Mouse (Mus musculus): ENCODE data around the gene Syt16.
A peak's percentile ranks its signal among the peaks of the same experiment; 100 is the strongest.

Gene Syt16

GRCm38 (mm10) chr12:74236191-74236590 is 238.7 kb downstream of the Syt16 start:
- DNase-seq, result no peak

- DNase-seq, result peak; percentile 52
These were observed 240.6 kb downstream of the Syt16 start for GRCm38 (mm10) chr12:74238056-74238455.

GRCm38 (mm10) chr12:74238806-74239205 is 241.3 kb downstream of the Syt16 start:
- DNase-seq, result no peak

- DNase-seq, result no peak
These were observed 267.4 kb downstream of the Syt16 start for GRCm38 (mm10) chr12:74264846-74265245.

GRCm38 (mm10) chr12:74267049-74267448 is 269.6 kb downstream of the Syt16 start:
- no peak for DNase-seq

GRCm38 (mm10) chr12:74268644-74269285 is 271.3 kb downstream of the Syt16 start:
- no peak for DNase-seq

GRCm38 (mm10) chr12:74272545-74272944 is 275.1 kb downstream of the Syt16 start:
- no peak for DNase-seq

- no peak for DNase-seq
These were observed 279.8 kb downstream of the Syt16 start for GRCm38 (mm10) chr12:74277265-74277664.

- DNase-seq, result no peak
These were observed 283.9 kb downstream of the Syt16 start for GRCm38 (mm10) chr12:74281403-74281802.

- DNase-seq, result no peak
These were observed 285.4 kb downstream of the Syt16 start for GRCm38 (mm10) chr12:74282846-74283245.

- peak; percentile 97 for DNase-seq
These were observed 286.7 kb downstream of the Syt16 start for GRCm38 (mm10) chr12:74284020-74284684.

GRCm38 (mm10) chr12:74284685-74285054 is 287.2 kb downstream of the Syt16 start:
- DNase-seq, result peak; percentile 68

GRCm38 (mm10) chr12:74290983-74291382 is 293.5 kb downstream of the Syt16 start:
- DNase-seq, result peak; percentile 49

GRCm38 (mm10) chr12:74293624-74294023 is 296.2 kb downstream of the Syt16 start:
- DNase-seq, result peak; percentile 66

- no peak for DNase-seq
These were observed 298.9 kb downstream of the Syt16 start for GRCm38 (mm10) chr12:74296374-74296773.

GRCm38 (mm10) chr12:74301559-74301958 is 304.1 kb downstream of the Syt16 start:
- DNase-seq, result no peak

- DNase-seq, result peak; percentile 48
These were observed 306.2 kb downstream of the Syt16 start for GRCm38 (mm10) chr12:74303418-74304294.

- DNase-seq, result no peak
These were observed 315.1 kb downstream of the Syt16 start for GRCm38 (mm10) chr12:74312611-74313010.

- no peak for DNase-seq
These were observed 317.8 kb downstream of the Syt16 start for GRCm38 (mm10) chr12:74315221-74315620.

GRCm38 (mm10) chr12:74316344-74316973 is 319.0 kb downstream of the Syt16 start, which contains the start of gene Gm11042:
Gene Gm11042 (minus strand): TSS chr12:74316394.
- no peak for DNase-seq

GRCm38 (mm10) chr12:74316989-74317759 is 319.7 kb downstream of the Syt16 start:
- peak; percentile 88 for DNase-seq

GRCm38 (mm10) chr12:74320318-74320717 is 322.9 kb downstream of the Syt16 start:
- DNase-seq, result peak; percentile 48

Data from right cerebral cortex, adult 18-20 months (tissue).